Mouse (Mus musculus): ENCODE results near the gene Ndn. TPM values are rescaled to one million over a fixed set of nuclear protein-coding genes. Genes with fewer than 3 reads are reported as not detected.

The Ndn gene
- polyA plus RNA-seq, 1 experiment from 2014 or later, result 34.7 TPM

- peak overlapping the region; percentile 40 for H3K4me3 ChIP-seq (ENCODE audit: low read depth, low read length)
- peak overlapping the region; percentile 63 for H3K4me2 ChIP-seq (replicated peaks; ENCODE audit: low read depth, low read length)
- WGBS, result 43% methylated on average over 17 of the region's 17 CpGs
- DNase-seq (ENCODE audit: low spot score), result no peak
- H3K9ac ChIP-seq (replicated peaks; ENCODE audit: low read depth), result no peak overlapping the region
- peak; percentile 16; the same call in 1 of the 2 replicates for ATAC-seq
- H3K27me3 ChIP-seq (replicated peaks; ENCODE audit: insufficient read depth, low read length), result no peaks in the 10 kb centered on the region
- no peaks in the 10 kb centered on the region for H3K9me3 ChIP-seq (ENCODE audit: low read length)
- H3K36me3 ChIP-seq (ENCODE audit: insufficient read depth, low read length), result no peaks in the 10 kb centered on the region
- H3K4me1 ChIP-seq (ENCODE audit: insufficient read depth, low read depth, low read length), result no peaks in the 10 kb centered on the region
- H3K27ac ChIP-seq (ENCODE audit: low read length), result no peak overlapping the region
- TF ChIP-seq CTCF (IDR thresholded peaks at IDR 0.05), result no peak
- TF ChIP-seq EP300 (IDR thresholded peaks at IDR 0.05), result no peak
Observed at GRCm38 (mm10) chr7:62348804-62349190, 2.4 kb downstream of the Ndn start.

GRCm38 (mm10) chr7:62351266-62351665 lies 4.9 kb downstream of the Ndn start:
- H3K4me3 ChIP-seq (ENCODE audit: low read depth, low read length), result no peak overlapping the region
- no peaks in the 10 kb centered on the region for H3K4me1 ChIP-seq (ENCODE audit: insufficient read depth, low read depth, low read length)
- DNase-seq (ENCODE audit: low spot score), result no peak
- no peak overlapping the region for H3K9ac ChIP-seq (replicated peaks; ENCODE audit: low read depth)
- no peak for TF ChIP-seq CTCF (IDR thresholded peaks at IDR 0.05)
- TF ChIP-seq EP300 (IDR thresholded peaks at IDR 0.05), result no peak
- no peak overlapping the region for H3K4me2 ChIP-seq (replicated peaks; ENCODE audit: low read depth, low read length)
- H3K27me3 ChIP-seq (replicated peaks; ENCODE audit: insufficient read depth, low read length), result no peaks in the 10 kb centered on the region
- H3K9me3 ChIP-seq (ENCODE audit: low read length), result no peaks in the 10 kb centered on the region
- WGBS, result 54% methylated on average over 8 of the region's 8 CpGs
- no peak overlapping the region for H3K27ac ChIP-seq (ENCODE audit: low read length)
- ATAC-seq, result no peak
- no peaks in the 10 kb centered on the region for H3K36me3 ChIP-seq (ENCODE audit: insufficient read depth, low read length)

DNA sequence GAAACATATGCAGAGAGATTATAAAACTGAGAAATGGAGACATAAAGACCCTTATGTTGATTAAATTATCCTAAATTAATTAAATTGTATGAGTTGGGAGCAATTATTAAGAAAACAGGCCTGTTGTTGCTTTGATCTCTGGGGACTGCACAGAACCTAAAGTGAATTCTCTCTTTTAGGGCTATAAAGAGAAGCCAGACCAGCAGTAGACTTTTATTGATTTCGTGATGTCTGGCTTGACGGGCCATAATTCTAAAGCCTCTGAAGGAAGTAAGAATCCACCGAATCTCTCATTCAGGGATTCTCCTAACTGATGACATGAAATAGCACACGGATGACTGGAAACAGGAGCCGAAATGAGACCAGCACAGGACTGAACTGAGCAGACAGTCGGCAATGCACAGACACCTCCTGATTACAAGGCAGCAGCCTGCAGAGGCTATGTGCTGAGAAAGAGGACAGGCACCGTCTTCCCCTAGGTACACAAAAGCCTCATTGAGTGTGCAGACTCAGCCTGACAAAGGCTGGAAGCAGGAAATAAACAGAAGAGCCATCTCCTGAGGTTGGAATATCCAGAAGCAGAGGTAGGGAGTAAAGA lies 18.8 kb downstream of the Ndn start:
- no peak overlapping the region for H3K9ac ChIP-seq (replicated peaks; ENCODE audit: low read depth)
- no peaks in the 10 kb centered on the region for H3K36me3 ChIP-seq (ENCODE audit: insufficient read depth, low read length)
- H3K27ac ChIP-seq (ENCODE audit: low read length), result no peak overlapping the region
- no peaks in the 10 kb centered on the region for H3K9me3 ChIP-seq (ENCODE audit: low read length)
- DNase-seq (ENCODE audit: low spot score), result no peak
- no peaks in the 10 kb centered on the region for H3K27me3 ChIP-seq (replicated peaks; ENCODE audit: insufficient read depth, low read length)
- no peak for ATAC-seq
- 54% methylated on average over 7 of the region's 7 CpGs for WGBS
- no peak overlapping the region for H3K4me2 ChIP-seq (replicated peaks; ENCODE audit: low read depth, low read length)
- H3K4me3 ChIP-seq (ENCODE audit: low read depth, low read length), result no peak overlapping the region
- TF ChIP-seq CTCF (IDR thresholded peaks at IDR 0.05), result no peak
- TF ChIP-seq EP300 (IDR thresholded peaks at IDR 0.05), result no peak
- no peaks in the 10 kb centered on the region for H3K4me1 ChIP-seq (ENCODE audit: insufficient read depth, low read depth, low read length)

DNA sequence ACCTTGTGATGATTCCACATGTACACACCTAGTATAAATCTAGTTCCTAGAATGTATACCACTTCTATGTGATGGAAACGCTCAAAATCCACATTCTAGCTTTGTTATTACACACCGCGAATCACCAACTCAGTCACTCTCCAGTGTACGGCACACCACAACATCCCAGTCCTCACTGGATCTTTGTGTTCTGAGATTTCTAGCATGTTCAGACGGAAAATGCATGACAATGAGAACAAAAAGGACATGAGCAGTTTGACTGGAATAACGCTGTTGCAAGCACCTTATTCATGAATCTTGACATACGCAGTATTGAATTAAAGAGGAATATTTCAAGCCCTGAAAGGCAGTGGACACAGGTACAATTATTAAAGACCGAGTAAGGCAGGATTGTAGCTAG lies 20.4 kb downstream of the Ndn start:
- Histone ChIP-seq H3K4me3 (ENCODE audit: low read depth, low read length) (no peak overlapping the region), H3K27ac (ENCODE audit: low read length) (no peak overlapping the region), H3K4me2 (replicated peaks; ENCODE audit: low read depth, low read length) (no peak overlapping the region), H3K4me1 (ENCODE audit: insufficient read depth, low read depth, low read length) (no peaks in the 10 kb centered on the region), H3K36me3 (ENCODE audit: insufficient read depth, low read length) (no peaks in the 10 kb centered on the region), H3K9ac (replicated peaks; ENCODE audit: low read depth) (no peak overlapping the region), H3K27me3 (replicated peaks; ENCODE audit: insufficient read depth, low read length) (no peaks in the 10 kb centered on the region), H3K9me3 (ENCODE audit: low read length) (no peaks in the 10 kb centered on the region)
- ATAC-seq (no peak), DNase-seq (ENCODE audit: low spot score) (no peak)
- TF ChIP-seq CTCF (IDR thresholded peaks at IDR 0.05), result no peak
- TF ChIP-seq EP300 (IDR thresholded peaks at IDR 0.05), result no peak
- WGBS, result 71% methylated on average over 8 of the region's 8 CpGs

DNA sequence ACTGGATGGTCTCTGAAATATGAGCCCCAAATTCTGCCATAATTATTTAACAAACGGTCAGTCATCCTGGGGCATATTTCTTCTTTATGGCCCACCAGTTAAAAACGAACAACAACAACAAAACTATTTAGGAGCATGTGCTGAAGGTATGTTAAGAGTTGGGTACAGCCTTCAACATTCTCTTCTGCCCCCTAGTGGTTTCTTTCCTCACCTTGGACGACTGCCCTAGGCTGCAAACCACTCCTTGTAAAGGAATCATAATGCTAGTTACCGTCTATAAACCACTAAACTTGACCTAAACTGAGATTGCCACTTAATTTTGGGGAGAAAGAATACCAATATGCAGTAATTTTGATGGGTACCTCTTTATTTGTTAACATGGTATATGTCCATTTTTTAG lies 29.3 kb downstream of the Ndn start:
- WGBS, result 24% methylated on average over 4 of the region's 4 CpGs
- DNase-seq (ENCODE audit: low spot score) (peak; percentile 48), ATAC-seq (no peak)
- H3K4me2 ChIP-seq (replicated peaks; ENCODE audit: low read depth, low read length), result no peak overlapping the region
- H3K4me1 ChIP-seq (ENCODE audit: insufficient read depth, low read depth, low read length), result no peaks in the 10 kb centered on the region
- H3K27me3 ChIP-seq (replicated peaks; ENCODE audit: insufficient read depth, low read length), result no peaks in the 10 kb centered on the region
- no peaks in the 10 kb centered on the region for H3K36me3 ChIP-seq (ENCODE audit: insufficient read depth, low read length)
- H3K9me3 ChIP-seq (ENCODE audit: low read length), result no peaks in the 10 kb centered on the region
- H3K27ac ChIP-seq (ENCODE audit: low read length), result no peak overlapping the region
- H3K9ac ChIP-seq (replicated peaks; ENCODE audit: low read depth), result no peak overlapping the region
- TF ChIP-seq EP300 (IDR thresholded peaks at IDR 0.05) (no peak), CTCF (IDR thresholded peaks at IDR 0.05) (peak; percentile 66)
- no peak overlapping the region for H3K4me3 ChIP-seq (ENCODE audit: low read depth, low read length)

- Histone ChIP-seq H3K27ac (ENCODE audit: low read length) (no peak within 1 kb of the TSS), H3K9ac (replicated peaks; ENCODE audit: low read depth) (no peak within 1 kb of the TSS), H3K4me2 (replicated peaks; ENCODE audit: low read depth, low read length) (peak within 1 kb of the TSS; percentile 55), H3K4me1 (ENCODE audit: insufficient read depth, low read depth, low read length) (no peaks in the 10 kb centered on the region), H3K27me3 (replicated peaks; ENCODE audit: insufficient read depth, low read length) (no peaks in the 10 kb centered on the region), H3K9me3 (ENCODE audit: low read length) (no peaks in the 10 kb centered on the region), H3K36me3 (ENCODE audit: insufficient read depth, low read length) (no peaks in the 10 kb centered on the region), H3K4me3 (ENCODE audit: low read depth, low read length) (peak within 1 kb of the TSS; percentile 32)
- 22% methylated on average over 30 of the region's 31 CpGs for WGBS
- DNase-seq (ENCODE audit: low spot score) (peak; percentile 7), ATAC-seq (peak; percentile 50)
- no peak for TF ChIP-seq CTCF (IDR thresholded peaks at IDR 0.05)
- TF ChIP-seq EP300 (IDR thresholded peaks at IDR 0.05), result no peak
Observed at GRCm38 (mm10) chr7:62376510-62377304, 30.3 kb downstream of the Ndn start, which contains the start of gene Magel2. Magel2 (plus strand) TSS chr7:62377010.

Data from lung, postnatal 0 days (tissue).